8 mouse cellular contexts compared by ENCODE assay signal in genomic region chr16:11132839-11133238, GRCm38 (mm10). TPM values are rescaled to one million over a fixed set of nuclear protein-coding genes. Genes with fewer than 3 reads are reported as not detected.
DNase-seq lines count a peak whose midpoint lies in the region; ATAC-seq and TF ChIP-seq lines count a peak whose summit lies in the region.

No protein-coding gene starts in this region.

- H3K9me3 ChIP-seq in limb, embryonic 11.5 days (ENCODE audit: control insufficient read depth, low read length) = no peaks in the 10 kb centered on the region
- H3K9me3 ChIP-seq in neural tube, embryonic 15.5 days (replicated peaks) = no peaks in the 10 kb centered on the region

- H3K79me2 ChIP-seq in liver, adult 2 months (ENCODE audit: control insufficient read depth, insufficient read depth, low read length) = peaks cover 14% of the 10 kb centered on the region; the same call in 1 of the 2 replicates

- peaks cover 19% of the 10 kb centered on the region for H3K36me3 ChIP-seq in liver, adult 2 months (ENCODE audit: control insufficient read depth, insufficient read depth, low read length)
- no peaks in the 10 kb centered on the region; the same call in 1 of the 2 replicates for H3K36me3 ChIP-seq in limb, embryonic 11.5 days (ENCODE audit: control insufficient read depth, insufficient read depth, low read length)
- peaks cover 14% of the 10 kb centered on the region for H3K36me3 ChIP-seq in neural tube, embryonic 15.5 days

- TF ChIP-seq POLR2A in liver, adult 2 months (IDR thresholded peaks at IDR 0.05; ENCODE audit: extremely low read depth, insufficient read depth, low read length) = no peak
- TF ChIP-seq POLR2A in embryonic fibroblast, embryonic 13.5 days (IDR thresholded peaks at IDR 0.05; ENCODE audit: low read depth, low read length) = no peak

- H3K4me1 ChIP-seq in liver, adult 2 months (ENCODE audit: control insufficient read depth, insufficient read depth, low read length) = peaks cover 20% of the 10 kb centered on the region
- no peaks in the 10 kb centered on the region for H3K4me1 ChIP-seq in embryonic fibroblast, embryonic 13.5 days (ENCODE audit: control insufficient read depth, insufficient read depth, low read length)
- H3K4me1 ChIP-seq in limb, embryonic 11.5 days (ENCODE audit: control insufficient read depth, insufficient read depth, low read length) = peaks cover 5% of the 10 kb centered on the region
- peaks cover 29% of the 10 kb centered on the region for H3K4me1 ChIP-seq in neural tube, embryonic 15.5 days

- ATAC-seq in limb, embryonic 11.5 days (ENCODE audit: insufficient number of reproducible peaks, low FRiP score, low TSS enrichment, low read depth) = no peak
- ATAC-seq in neural tube, embryonic 15.5 days (ENCODE audit: low FRiP score) = no peak

- WGBS in liver, adult 2 months = 3% methylated on average over 2 of the region's 2 CpGs
- WGBS in limb, embryonic 11.5 days = 5% methylated on average over 2 of the region's 2 CpGs
- 11% methylated on average over 2 of the region's 2 CpGs for WGBS in neural tube, embryonic 15.5 days

- H3K27me3 ChIP-seq in liver, adult 2 months (ENCODE audit: control insufficient read depth, insufficient read depth, low read length) = no peaks in the 10 kb centered on the region
- no peaks in the 10 kb centered on the region for H3K27me3 ChIP-seq in limb, embryonic 11.5 days (ENCODE audit: control insufficient read depth, insufficient read depth, low read length)
- no peaks in the 10 kb centered on the region for H3K27me3 ChIP-seq in neural tube, embryonic 15.5 days (replicated peaks)

- peak overlapping the region; percentile 84 for H3K27ac ChIP-seq in liver, adult 2 months (replicated peaks; ENCODE audit: insufficient read depth, low read depth, low read length)
- H3K27ac ChIP-seq in embryonic fibroblast, embryonic 13.5 days (ENCODE audit: insufficient read depth, low read length) = no peak overlapping the region
- no peak overlapping the region for H3K27ac ChIP-seq in limb, embryonic 11.5 days (replicated peaks; ENCODE audit: low read depth, low read length)
- H3K27ac ChIP-seq in neural tube, embryonic 15.5 days (replicated peaks) = no peak overlapping the region

- peak overlapping the region; percentile 75 for H3K4me3 ChIP-seq in liver, adult 2 months (ENCODE audit: insufficient read depth, low read depth, low read length)
- H3K4me3 ChIP-seq in embryonic fibroblast, embryonic 13.5 days (ENCODE audit: insufficient read depth, low read length) = peak overlapping the region; percentile 92
- no peak overlapping the region for H3K4me3 ChIP-seq in limb, embryonic 11.5 days (ENCODE audit: low read depth, low read length)
- peak overlapping the region; percentile 87 for H3K4me3 ChIP-seq in neural tube, embryonic 15.5 days (replicated peaks)

- peak overlapping the region; percentile 75 for H3K4me2 ChIP-seq in limb, embryonic 11.5 days (ENCODE audit: low read depth, severe bottlenecking)
- peak overlapping the region; percentile 61 for H3K4me2 ChIP-seq in neural tube, embryonic 15.5 days

- TF ChIP-seq CTCF in liver, adult 2 months (IDR thresholded peaks at IDR 0.05; ENCODE audit: low read depth, low read length) = no peak
- TF ChIP-seq CTCF in embryonic fibroblast, embryonic 13.5 days (IDR thresholded peaks at IDR 0.05; ENCODE audit: borderline replicate concordance, insufficient read depth, low read length) = no peak

- no peak overlapping the region; the same call in 1 of the 2 replicates for H3K9ac ChIP-seq in liver, adult 2 months (ENCODE audit: low read depth, low read length)
- 0 out of 2 replicates have a peak overlapping the region, but pooled peaks have one; percentile 28 for H3K9ac ChIP-seq in limb, embryonic 11.5 days (ENCODE audit: low read length)
- peak overlapping the region; percentile 88 for H3K9ac ChIP-seq in neural tube, embryonic 15.5 days (replicated peaks)

- peak; percentile 92 for DNase-seq in liver, adult 2 months (ENCODE audit: extremely low read depth, low read depth, low spot score)
- DNase-seq in liver = no peak
- no peak for DNase-seq in limb, embryonic 11.5 days (ENCODE audit: low spot score)
- no peak for DNase-seq in testis, postnatal 10 days (ENCODE audit: low spot score)
- DNase-seq in cerebellum, adult 11 months = no peak
- DNase-seq in testis, postnatal 14 days (ENCODE audit: low spot score) = no peak

RNA-seq across cellular contexts. Expression of gene Txndc11, which starts 1.6 kb away (rescaled TPM):
- 12.1 and 12.4 TPM in 2 replicates for total RNA-seq in liver, adult 2 months (2014; rRNA removed)
- 23.6 and 26.5 TPM in 2 replicates for polyA plus RNA-seq in liver, adult 2 months (2012; rRNA removed)
- polyA plus RNA-seq in embryonic fibroblast, embryonic 13.5 days (2011; ENCODE audit: insufficient read length, low read depth, missing spikeins) = 26.6 and 27.1 TPM in 2 replicates
- polyA plus RNA-seq in limb, embryonic 11.5 days (2014; fragmentation: Nextera tagmentation; extraction: Ambion mirVana) = 33.7 and 39.9 TPM in 2 replicates
- polyA plus RNA-seq in neural tube, embryonic 15.5 days (2015; fragmentation: Nextera tagmentation; extraction: Ambion mirVana) = 28.7 and 29.3 TPM in 2 replicates

RNA-seq across cellular contexts. Expression of gene Zc3h7a, which starts 43.4 kb away (rescaled TPM):
- total RNA-seq in liver, adult 2 months (2014; rRNA removed) = 45.2 and 56.8 TPM in 2 replicates
- polyA plus RNA-seq in liver, adult 2 months (2012; rRNA removed) = 17.7 and 25.3 TPM in 2 replicates
- polyA plus RNA-seq in embryonic fibroblast, embryonic 13.5 days (2011; ENCODE audit: insufficient read length, low read depth, missing spikeins) = 147 and 159 TPM in 2 replicates
- polyA plus RNA-seq in limb, embryonic 11.5 days (2014; fragmentation: Nextera tagmentation; extraction: Ambion mirVana) = 83.0 and 85.1 TPM in 2 replicates
- polyA plus RNA-seq in neural tube, embryonic 15.5 days (2015; fragmentation: Nextera tagmentation; extraction: Ambion mirVana) = 72.7 and 73.4 TPM in 2 replicates
